Mouse (Mus musculus): ENCODE measurements around the gene Tpx2. TPM values are rescaled to one million over a fixed set of nuclear protein-coding genes. Genes with fewer than 3 reads are reported as not detected.

Tpx2 gene
- polyA plus RNA-seq, 1 experiment from 2014 or later, result 147 TPM

DNA sequence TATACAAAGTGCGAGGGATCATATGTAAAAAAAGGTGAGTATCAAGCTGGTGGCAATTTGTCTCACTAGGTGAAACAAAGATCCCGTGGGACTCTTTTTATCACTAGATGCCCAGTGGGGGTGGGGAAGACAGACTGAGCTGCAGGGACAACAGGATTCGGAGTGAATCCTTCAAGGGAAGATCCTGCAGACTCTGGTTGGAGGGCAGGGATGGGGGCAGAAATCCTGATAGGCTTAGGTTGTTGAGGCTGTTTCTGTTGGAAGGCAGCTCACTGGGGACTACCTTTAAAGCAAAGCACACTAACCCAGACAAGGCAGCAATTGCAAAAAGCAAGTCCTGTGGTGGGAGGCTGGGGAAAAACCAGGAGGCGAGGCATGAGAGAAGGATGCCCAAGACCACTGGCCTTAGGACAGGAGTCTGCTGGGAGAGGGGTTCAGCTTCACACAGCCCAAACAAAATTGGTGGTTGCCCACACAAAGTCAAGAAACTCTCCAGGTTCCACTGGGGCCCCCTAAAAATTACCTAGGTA is 22.5 kb upstream of the Tpx2 start:
- Histone ChIP-seq H3K4me3 (no peak overlapping the region), H3K36me3 (peaks cover 64% of the 10 kb centered on the region), H3K9me3 (replicated peaks) (no peaks in the 10 kb centered on the region), H3K4me1 (peaks cover 57% of the 10 kb centered on the region), H3K27ac (no peak overlapping the region), H3K27me3 (ENCODE audit: low read depth, poor library complexity, severe bottlenecking) (no peaks in the 10 kb centered on the region)
- DNase-seq (ENCODE audit: low spot score), result no peak
- 83% methylated on average over 4 of the region's 4 CpGs for WGBS

- WGBS, result 90% methylated on average over 2 of the region's 2 CpGs
These were observed 22.1 kb upstream of the Tpx2 start for GRCm38 (mm10) chr2:152825713-152826112.

GRCm38 (mm10) chr2:152826481-152826880 is 21.3 kb upstream of the Tpx2 start:
- H3K36me3 ChIP-seq, result peaks cover 52% of the 10 kb centered on the region
- no peak overlapping the region for H3K4me3 ChIP-seq
- no peak for DNase-seq (ENCODE audit: low spot score)
- WGBS, result 90% methylated on average over 3 of the region's 3 CpGs
- peaks cover 45% of the 10 kb centered on the region for H3K4me1 ChIP-seq
- H3K27me3 ChIP-seq (ENCODE audit: low read depth, poor library complexity, severe bottlenecking), result no peaks in the 10 kb centered on the region
- no peaks in the 10 kb centered on the region for H3K9me3 ChIP-seq (replicated peaks)
- no peak overlapping the region for H3K27ac ChIP-seq

More at GRCm38 (mm10) chr2:152825713-152826112, 22.1 kb upstream of the Tpx2 start:
- no peak for DNase-seq (ENCODE audit: low spot score)
- Histone ChIP-seq H3K4me1 (peaks cover 52% of the 10 kb centered on the region), H3K36me3 (peaks cover 60% of the 10 kb centered on the region), H3K4me3 (no peak overlapping the region), H3K27ac (no peak overlapping the region), H3K9me3 (replicated peaks) (no peaks in the 10 kb centered on the region), H3K27me3 (ENCODE audit: low read depth, poor library complexity, severe bottlenecking) (no peaks in the 10 kb centered on the region)

- H3K4me1 ChIP-seq, result peaks cover 43% of the 10 kb centered on the region
- no peaks in the 10 kb centered on the region for H3K9me3 ChIP-seq (replicated peaks)
- H3K27me3 ChIP-seq (ENCODE audit: low read depth, poor library complexity, severe bottlenecking), result no peaks in the 10 kb centered on the region
- no peak overlapping the region for H3K27ac ChIP-seq
- H3K4me3 ChIP-seq, result peak overlapping the region; percentile 82; the same call in 1 of the 2 replicates
- WGBS, result 83% methylated on average over 8 of the region's 8 CpGs
- DNase-seq (ENCODE audit: low spot score), result no peak
- H3K36me3 ChIP-seq, result peaks cover 48% of the 10 kb centered on the region
These were observed 20.3 kb upstream of the Tpx2 start for GRCm38 (mm10) chr2:152827321-152828010.

DNA sequence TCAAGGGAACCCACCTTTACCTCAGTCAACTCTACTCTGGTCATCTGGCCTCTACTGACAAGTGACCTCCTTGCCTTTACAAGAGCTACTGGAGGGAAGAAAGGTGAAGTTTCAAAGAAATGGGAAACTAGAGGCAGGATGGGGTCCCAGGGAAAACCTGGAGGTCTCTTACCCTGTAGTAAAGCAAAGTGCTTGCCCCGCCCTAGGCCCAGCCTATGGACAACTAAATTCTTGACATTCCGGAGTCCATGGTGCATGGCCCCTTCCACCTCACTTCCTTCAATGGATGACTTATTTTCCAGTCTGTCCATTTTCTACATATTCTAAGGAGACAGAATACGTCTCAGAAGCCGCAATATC is 19.8 kb upstream of the Tpx2 start:
- DNase-seq (ENCODE audit: low spot score), result no peak
- peaks cover 43% of the 10 kb centered on the region for H3K4me1 ChIP-seq
- WGBS, result 71% methylated on average over 4 of the region's 4 CpGs

GRCm38 (mm10) chr2:152828532-152828931 is 19.2 kb upstream of the Tpx2 start:
- DNase-seq (ENCODE audit: low spot score), result no peak
- WGBS, result 72% methylated on average over 1 of the region's 1 CpGs
- Histone ChIP-seq H3K4me1 (peaks cover 43% of the 10 kb centered on the region), H3K27ac (peak overlapping the region; percentile 46; the same call in 1 of the 2 replicates), H3K36me3 (peaks cover 44% of the 10 kb centered on the region), H3K27me3 (ENCODE audit: low read depth, poor library complexity, severe bottlenecking) (no peaks in the 10 kb centered on the region), H3K4me3 (peak overlapping the region; percentile 82), H3K9me3 (replicated peaks) (no peaks in the 10 kb centered on the region)

More for the DNA sequence above, 19.8 kb upstream of the Tpx2 start:
- H3K4me3 ChIP-seq, result peak overlapping the region; percentile 82; the same call in 1 of the 2 replicates
- H3K36me3 ChIP-seq, result peaks cover 44% of the 10 kb centered on the region
- no peaks in the 10 kb centered on the region for H3K9me3 ChIP-seq (replicated peaks)
- peak overlapping the region; percentile 46; the same call in 1 of the 2 replicates for H3K27ac ChIP-seq
- no peaks in the 10 kb centered on the region for H3K27me3 ChIP-seq (ENCODE audit: low read depth, poor library complexity, severe bottlenecking)

GRCm38 (mm10) chr2:152829367-152829881 is 18.3 kb upstream of the Tpx2 start:
- no peak for DNase-seq (ENCODE audit: low spot score)
- H3K4me1 ChIP-seq, result peaks cover 43% of the 10 kb centered on the region
- 82% methylated on average over 23 of the region's 23 CpGs for WGBS

DNA sequence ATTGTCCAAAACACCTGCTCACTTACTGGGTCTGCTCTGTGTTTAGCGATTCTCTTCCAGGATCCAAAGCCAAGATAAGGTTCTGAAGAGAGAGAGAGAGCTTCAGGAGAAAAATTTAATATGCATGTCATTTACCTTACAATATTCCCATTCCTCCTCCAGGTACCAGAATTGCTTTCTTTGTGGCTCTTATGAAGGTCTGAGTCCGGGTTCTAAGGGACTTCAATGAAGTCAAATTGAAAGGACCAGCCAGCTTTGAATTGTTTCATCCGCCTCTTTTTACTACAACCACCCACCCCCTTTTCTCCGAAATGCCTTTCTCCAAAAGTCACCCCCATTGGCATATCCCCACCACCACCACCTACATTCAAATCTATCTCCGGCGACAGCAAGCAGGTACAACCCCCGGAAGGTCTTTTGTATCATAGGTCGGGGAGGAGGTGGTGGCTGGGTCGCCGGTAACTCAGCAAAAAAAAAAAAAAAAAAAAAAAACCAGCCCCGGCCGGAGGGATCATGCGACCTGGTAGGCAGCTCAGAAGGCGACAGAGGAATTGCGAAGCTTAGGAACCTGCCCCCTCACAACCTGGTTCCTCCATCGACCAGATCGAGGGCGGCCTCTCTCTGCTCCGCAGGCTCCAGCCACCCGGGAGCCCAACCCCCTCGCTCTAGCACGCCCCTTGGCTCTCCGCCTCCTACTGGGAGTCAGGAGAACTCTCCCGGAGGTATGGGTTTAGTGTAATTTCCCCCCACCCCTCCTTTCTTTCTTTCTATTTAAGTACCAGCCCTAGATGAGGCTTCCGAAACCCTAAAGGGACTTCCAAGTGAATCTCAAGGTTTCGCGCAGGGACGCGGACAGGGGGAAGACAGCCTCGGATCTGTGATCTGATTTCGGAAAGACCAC is 17.5 kb upstream of the Tpx2 start:
- Histone ChIP-seq H3K36me3 (peaks cover 34% of the 10 kb centered on the region), H3K27me3 (ENCODE audit: low read depth, poor library complexity, severe bottlenecking) (no peaks in the 10 kb centered on the region), H3K27ac (peak overlapping the region; percentile 99), H3K4me3 (peak overlapping the region; percentile 82), H3K9me3 (replicated peaks) (no peaks in the 10 kb centered on the region), H3K4me1 (peaks cover 41% of the 10 kb centered on the region)
- peak; percentile 86 for DNase-seq (ENCODE audit: low spot score)
- 4% methylated on average over 31 of the region's 31 CpGs for WGBS

More at GRCm38 (mm10) chr2:152829367-152829881, 18.3 kb upstream of the Tpx2 start:
- Histone ChIP-seq H3K27me3 (ENCODE audit: low read depth, poor library complexity, severe bottlenecking) (no peaks in the 10 kb centered on the region), H3K9me3 (replicated peaks) (no peaks in the 10 kb centered on the region), H3K36me3 (peaks cover 41% of the 10 kb centered on the region), H3K4me3 (peak overlapping the region; percentile 82), H3K27ac (peak overlapping the region; percentile 99)

DNA sequence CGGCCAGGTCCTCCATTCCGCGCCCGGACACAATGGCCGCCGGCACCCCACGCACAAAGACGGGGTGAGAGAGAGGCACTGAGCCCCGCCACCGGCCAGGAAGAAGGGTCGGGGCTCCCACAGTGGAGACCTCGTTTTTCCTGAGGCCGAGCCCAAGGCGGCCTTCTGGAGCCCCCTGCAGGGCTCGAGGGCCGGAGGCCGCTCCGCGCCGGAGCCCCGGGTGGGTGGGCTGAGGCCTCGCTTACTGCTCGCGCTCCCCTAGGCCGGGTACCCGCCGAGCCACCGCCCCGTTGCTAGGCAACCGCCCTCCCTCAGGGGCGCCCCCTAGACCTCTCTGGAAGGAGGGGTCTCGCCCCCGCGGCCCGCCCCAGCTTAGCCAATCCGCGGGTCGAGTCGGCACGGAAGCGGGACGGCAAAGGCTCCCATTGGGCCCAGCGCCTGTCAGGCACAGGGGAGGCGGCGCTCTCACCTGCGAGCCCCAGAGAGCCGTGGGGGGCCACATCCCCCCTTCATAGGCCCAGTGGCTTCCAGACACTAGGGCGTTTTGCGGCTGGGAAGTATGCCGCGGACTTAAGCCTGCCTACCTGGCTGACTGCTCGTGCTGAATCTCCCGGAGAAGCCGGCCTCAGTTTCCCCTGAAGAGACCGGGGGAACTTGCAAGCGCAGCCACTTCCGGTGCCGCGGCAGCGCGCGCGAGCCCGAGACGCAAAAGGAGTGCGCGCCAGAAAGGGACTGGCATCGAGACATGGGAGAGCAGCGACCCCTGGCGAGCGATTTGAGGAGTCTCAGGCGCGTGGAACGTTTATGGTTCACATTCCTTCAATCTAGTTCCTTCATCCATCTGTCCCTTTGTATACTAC is 16.5 kb upstream of the Tpx2 start, which contains the start of gene Bcl2l1:
TSS of gene Bcl2l1 (minus strand) at position 710 of the 860 bp plus-strand sequence.
- peak; percentile 99 for DNase-seq (ENCODE audit: low spot score)
- under 1% methylated on average over 74 of the region's 74 CpGs for WGBS
- no peaks in the 10 kb centered on the region for H3K27me3 ChIP-seq (ENCODE audit: low read depth, poor library complexity, severe bottlenecking)
- peaks cover 39% of the 10 kb centered on the region for H3K4me1 ChIP-seq
- H3K36me3 ChIP-seq, result peaks cover 25% of the 10 kb centered on the region
- H3K9me3 ChIP-seq (replicated peaks), result no peaks in the 10 kb centered on the region
- H3K27ac ChIP-seq, result peak within 1 kb of the TSS; percentile 99
- peak within 1 kb of the TSS; percentile 82 for H3K4me3 ChIP-seq

DNA sequence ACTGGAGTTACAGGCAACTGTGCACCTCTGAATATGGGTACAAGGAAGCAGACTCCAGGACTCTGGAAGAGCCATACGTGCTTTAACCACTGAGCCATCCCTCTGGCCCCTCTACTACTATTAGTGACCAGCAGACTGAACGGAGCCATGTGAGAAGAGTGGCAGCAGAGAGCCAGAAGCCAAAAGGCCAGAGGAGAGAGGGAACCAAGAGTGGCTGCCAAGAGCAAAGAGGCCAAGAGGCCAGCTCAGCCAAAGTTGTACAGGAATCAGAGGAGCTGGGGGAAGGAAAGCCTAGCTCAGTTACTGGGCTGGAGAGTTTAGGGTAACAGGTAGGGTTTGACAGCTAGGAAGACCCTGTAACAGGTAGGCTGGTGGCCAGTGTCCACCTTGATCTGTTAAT is 8.5 kb upstream of the Tpx2 start:
- Histone ChIP-seq H3K4me3 (no peak overlapping the region), H3K27ac (no peak overlapping the region), H3K36me3 (no peaks in the 10 kb centered on the region), H3K4me1 (no peaks in the 10 kb centered on the region), H3K27me3 (ENCODE audit: low read depth, poor library complexity, severe bottlenecking) (no peaks in the 10 kb centered on the region), H3K9me3 (replicated peaks) (no peaks in the 10 kb centered on the region)
- 81% methylated on average over 2 of the region's 2 CpGs for WGBS
- no peak for DNase-seq (ENCODE audit: low spot score)

DNA sequence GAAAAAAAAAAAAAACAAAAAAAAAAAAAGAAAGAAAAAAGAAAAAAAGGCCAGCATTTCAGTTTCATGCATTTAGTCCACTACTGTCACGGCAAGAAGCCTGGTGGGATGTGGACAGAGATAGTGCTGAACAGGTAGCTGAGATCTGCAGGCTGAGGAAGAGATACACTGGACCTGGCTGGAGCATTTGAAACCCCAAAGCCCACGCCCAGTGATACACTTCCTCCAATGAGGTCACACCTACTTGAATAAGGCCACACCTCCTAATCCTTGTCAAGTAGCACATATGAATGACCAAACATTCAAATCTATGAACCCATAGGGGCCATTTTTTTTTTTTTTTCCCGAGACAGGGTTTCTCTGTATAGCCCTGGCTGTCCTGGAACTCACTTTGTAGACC is 5.0 kb upstream of the Tpx2 start:
- Histone ChIP-seq H3K27ac (no peak overlapping the region), H3K27me3 (ENCODE audit: low read depth, poor library complexity, severe bottlenecking) (no peaks in the 10 kb centered on the region), H3K9me3 (replicated peaks) (no peaks in the 10 kb centered on the region), H3K36me3 (no peaks in the 10 kb centered on the region), H3K4me3 (no peak overlapping the region), H3K4me1 (no peaks in the 10 kb centered on the region)
- WGBS, result 74% methylated on average over 3 of the region's 3 CpGs
- no peak for DNase-seq (ENCODE audit: low spot score)
